Mouse (Mus musculus) olfactory bulb, adult 2 months (tissue): ENCODE results near the gene Atp6v0c.

Experiments used
- CTCF ChIP-seq: fragments of 200-500 bp; IDR thresholded peaks from 2 replicates; pipeline ENCODE4 v1.5.1; 2012; ENCODE audit warnings: low read depth, mild to moderate bottlenecking, low read length, moderate library complexity; ENCODE audit not compliant: insufficient read depth
- POLR2A ChIP-seq: fragments of 200-500 bp; IDR thresholded peaks from 2 replicates; pipeline ENCODE4 v1.6.1; 2012; ENCODE audit warnings: mild to moderate bottlenecking, low read depth, low read length, moderate library complexity; ENCODE audit not compliant: insufficient read depth

DNA sequence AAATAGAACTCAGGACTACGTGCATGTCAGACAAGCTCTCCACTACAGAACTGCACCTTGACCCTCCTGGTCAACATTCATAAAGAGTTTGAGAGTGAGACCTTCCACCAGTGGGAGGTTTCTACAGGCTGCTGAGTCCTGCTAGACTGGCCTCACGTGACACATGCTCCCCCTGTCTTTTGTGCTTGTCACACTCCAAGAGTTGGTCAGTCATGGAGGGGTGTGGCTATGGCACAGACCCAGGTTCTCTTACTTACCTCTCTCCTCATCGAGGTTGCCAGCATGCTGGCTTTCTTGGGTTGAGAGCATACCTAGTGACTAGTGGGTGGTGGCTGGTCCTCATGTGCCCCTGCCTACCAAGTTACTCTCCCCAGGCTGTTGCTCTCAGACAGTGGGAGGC is 15.0 kb downstream of the Atp6v0c start:
- TF ChIP-seq CTCF (no peak), POLR2A (no peak)
